Mouse (Mus musculus): Measurements from ENCODE around the gene Barhl2.

DNA sequence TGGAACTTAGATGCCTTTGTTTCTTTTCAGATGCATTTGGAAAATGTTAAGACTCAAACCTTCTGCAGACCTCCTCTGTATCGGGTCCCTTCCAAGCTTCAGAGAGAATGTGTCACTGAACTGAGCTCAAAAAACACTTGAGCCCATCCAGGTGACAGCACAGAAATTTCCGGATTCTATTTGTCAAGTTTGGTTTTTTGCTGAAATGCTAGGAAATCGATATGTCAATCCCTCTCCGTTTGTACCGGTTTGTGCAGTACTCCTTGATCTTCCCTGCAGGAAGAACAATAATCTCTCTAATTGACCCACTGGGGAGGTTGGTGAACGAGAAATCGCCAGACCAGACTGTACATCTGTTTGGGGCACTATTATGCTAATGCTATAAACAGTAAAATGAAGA is 2.0 kb downstream of the Barhl2 start:
- TF ChIP-seq CTCF (IDR thresholded peaks at IDR 0.05; ENCODE audit: control insufficient read depth, insufficient read depth, insufficient read length) (no peak), MYOG (IDR thresholded peaks at IDR 0.05; ENCODE audit: control insufficient read depth, extremely low read depth, insufficient read length) (no peak), MYOD1 (IDR thresholded peaks at IDR 0.05; ENCODE audit: control insufficient read depth, insufficient read length, low read depth) (no peak), MAX (IDR thresholded peaks at IDR 0.05) (no peak), FOSL1 (IDR thresholded peaks at IDR 0.05; ENCODE audit: insufficient read depth, low read length, poor library complexity, severe bottlenecking) (no peak), USF1 (IDR thresholded peaks at IDR 0.05; ENCODE audit: low read depth) (no peak), CEBPB (IDR thresholded peaks at IDR 0.05; ENCODE audit: low read depth) (no peak)

Data from C2C12 (cell line).